Mouse (Mus musculus) limb, embryonic 15.5 days (tissue): ENCODE data around the gene Sos1. TPM values are rescaled to one million over a fixed set of nuclear protein-coding genes. Genes with fewer than 3 reads are reported as not detected.
"Not testable (repeated sequence)": the region's sequence is repeated elsewhere in the genome, so short reads cannot be mapped to it uniquely, and the experiment has no call there.

ENCODE experiments used
- ATAC-seq: fragments of 200-750 bp; cut with Nextera tagmentation; 2 replicates; pipeline ENCODE4 v1.8.0; 2017; ENCODE audit warnings: low read depth, moderate TSS enrichment; ENCODE audit not compliant: insufficient number of reproducible peaks, low FRiP score, low TSS enrichment
- H3K27ac ChIP-seq: fragments of 300-500 bp; sonication (generic); 2 replicates; pipeline ENCODE4 v1.5.1; 2015; ENCODE audit warnings: moderate library complexity, mild to moderate bottlenecking, inconsistent platforms
- H3K27me3 ChIP-seq: fragments of 300-500 bp; sonication (generic); 2 replicates; pipeline ENCODE4 v1.6.1; 2015; ENCODE audit warnings: inconsistent platforms
- H3K36me3 ChIP-seq: fragments of 300-500 bp; sonication (generic); 2 replicates; pipeline ENCODE4 v1.6.1; 2015; ENCODE audit warnings: inconsistent platforms
- H3K4me1 ChIP-seq: fragments of 300-500 bp; sonication (generic); 2 replicates; pipeline ENCODE4 v1.6.1; 2015; ENCODE audit warnings: inconsistent platforms
- H3K4me2 ChIP-seq: fragments of 300-500 bp; sonication (generic); 2 replicates; pipeline ENCODE4 v1.6.1; 2015; ENCODE audit warnings: mild to moderate bottlenecking, inconsistent platforms
- H3K4me3 ChIP-seq: fragments of 300-500 bp; sonication (generic); 2 replicates; pipeline ENCODE4 v1.5.1; 2015; ENCODE audit warnings: mild to moderate bottlenecking, inconsistent platforms
- H3K9ac ChIP-seq: fragments of 300-500 bp; sonication (generic); 2 replicates; pipeline ENCODE4 v1.6.1; 2015; ENCODE audit warnings: inconsistent platforms
- H3K9me3 ChIP-seq: fragments of 300-500 bp; sonication (generic); 2 replicates; pipeline ENCODE4 v1.6.1; 2016; ENCODE audit warnings: inconsistent platforms
- WGBS: fragments of 180-500 bp; shearing (Covaris S2); methylation state at CpG from one replicate; pipeline ENCODE4 v1.1.7; 2015; 5-methylcytosine and 5-hydroxymethylcytosine counted together
- polyA plus RNA-seq: library from polyadenylated mRNA; unstranded; fragments of >200 nt; fragmentation: Nextera tagmentation; extraction: Ambion mirVana; gene quantifications from 2 replicates; pipeline ENCODE4 v1.2.1, GENCODE M21; 2015

Sos1 gene
- polyA plus RNA-seq, 1 experiment from 2014 or later: 4.8 TPM

GRCm38 (mm10) chr17:80492274-80492673, 12.0 kb upstream of the Sos1 start:
- no peaks in the 10 kb centered on the region for H3K27me3 ChIP-seq
- ATAC-seq: no peak
- no peak overlapping the region for H3K27ac ChIP-seq
- no peaks in the 10 kb centered on the region for H3K9me3 ChIP-seq
- H3K4me1 ChIP-seq: no peaks in the 10 kb centered on the region; the same call in 1 of the 2 replicates
- no peak overlapping the region for H3K4me2 ChIP-seq
- H3K9ac ChIP-seq: no peak overlapping the region
- H3K4me3 ChIP-seq: no peak overlapping the region
- no peaks in the 10 kb centered on the region for H3K36me3 ChIP-seq
- 81% methylated on average over 4 of the region's 4 CpGs for WGBS

GRCm38 (mm10) chr17:80490166-80490565, 9.9 kb upstream of the Sos1 start:
- Histone ChIP-seq H3K9ac (no peak overlapping the region), H3K9me3 (no peaks in the 10 kb centered on the region), H3K4me3 (no peak overlapping the region), H3K4me2 (no peak overlapping the region), H3K27ac (no peak overlapping the region), H3K36me3 (no peaks in the 10 kb centered on the region), H3K27me3 (no peaks in the 10 kb centered on the region), H3K4me1 (no peaks in the 10 kb centered on the region; the same call in 1 of the 2 replicates)
- 44% methylated on average over 5 of the region's 5 CpGs for WGBS
- ATAC-seq: no peak

- no peak for ATAC-seq
- no peak overlapping the region; the same call in 1 of the 2 replicates for H3K27ac ChIP-seq
- H3K36me3 ChIP-seq: no peaks in the 10 kb centered on the region
- no peaks in the 10 kb centered on the region for H3K27me3 ChIP-seq
- no peaks in the 10 kb centered on the region; the same call in 1 of the 2 replicates for H3K4me1 ChIP-seq
- H3K9me3 ChIP-seq: no peaks in the 10 kb centered on the region
- H3K9ac ChIP-seq: no peak overlapping the region
- 50% methylated on average over 3 of the region's 3 CpGs for WGBS
- H3K4me3 ChIP-seq: no peak overlapping the region
- no peak overlapping the region for H3K4me2 ChIP-seq
Measured at GRCm38 (mm10) chr17:80488918-80489317, 8.7 kb upstream of the Sos1 start.

GRCm38 (mm10) chr17:80485160-80485559, 4.9 kb upstream of the Sos1 start:
- H3K4me3 ChIP-seq: no peak overlapping the region
- no peaks in the 10 kb centered on the region for H3K27me3 ChIP-seq

GRCm38 (mm10) chr17:80480855-80481224, 587 bp upstream of the Sos1 start:
- Histone ChIP-seq H3K27me3 (no peaks in the 10 kb centered on the region), H3K9me3 (no peaks in the 10 kb centered on the region), H3K9ac (no peak overlapping the region), H3K27ac (peak overlapping the region; percentile 96), H3K4me2 (peak overlapping the region; percentile 70), H3K4me1 (peaks cover 21% of the 10 kb centered on the region), H3K36me3 (0 out of 2 replicates have a peak, but pooled peaks cover 3% of the 10 kb centered on the region), H3K4me3 (peak overlapping the region; percentile 94)
- WGBS: 46% methylated on average over 7 of the region's 7 CpGs
- ATAC-seq: no peak

More at GRCm38 (mm10) chr17:80485160-80485559, 4.9 kb upstream of the Sos1 start:
- no peak for ATAC-seq
- no peak overlapping the region for H3K4me2 ChIP-seq
- 88% methylated on average over 5 of the region's 5 CpGs for WGBS
- H3K27ac ChIP-seq: no peak overlapping the region
- H3K36me3 ChIP-seq: no peaks in the 10 kb centered on the region
- no peak overlapping the region for H3K9ac ChIP-seq
- H3K9me3 ChIP-seq: no peaks in the 10 kb centered on the region
- H3K4me1 ChIP-seq: peaks cover 13% of the 10 kb centered on the region

- 0 out of 2 replicates have a peak, but pooled peaks cover 3% of the 10 kb centered on the region for H3K36me3 ChIP-seq
- H3K9me3 ChIP-seq: no peaks in the 10 kb centered on the region
- peaks cover 21% of the 10 kb centered on the region for H3K4me1 ChIP-seq
- H3K4me2 ChIP-seq: peak overlapping the region; percentile 70
- peak; percentile 42; the same call in 1 of the 2 replicates for ATAC-seq
- H3K4me3 ChIP-seq: peak overlapping the region; percentile 94
- H3K27ac ChIP-seq: peak overlapping the region; percentile 96
- H3K27me3 ChIP-seq: no peaks in the 10 kb centered on the region
- peak overlapping the region; percentile 93 for H3K9ac ChIP-seq
- WGBS: under 1% methylated on average over 71 of the region's 71 CpGs
Measured at GRCm38 (mm10) chr17:80479295-80480030, 790 bp downstream of the Sos1 start.

GRCm38 (mm10) chr17:80477679-80478078, 2.6 kb downstream of the Sos1 start:
- Histone ChIP-seq H3K4me2 (no peak overlapping the region), H3K36me3 (0 out of 2 replicates have a peak, but pooled peaks cover 3% of the 10 kb centered on the region), H3K4me1 (peaks cover 16% of the 10 kb centered on the region), H3K27ac (no peak overlapping the region), H3K9ac (no peak overlapping the region), H3K9me3 (no peaks in the 10 kb centered on the region), H3K4me3 (no peak overlapping the region), H3K27me3 (no peaks in the 10 kb centered on the region)
- ATAC-seq: no peak
- 95% methylated on average over 2 of the region's 2 CpGs for WGBS

- H3K36me3 ChIP-seq: 0 out of 2 replicates have a peak, but pooled peaks cover 3% of the 10 kb centered on the region
- no peaks in the 10 kb centered on the region for H3K27me3 ChIP-seq
- H3K4me3 ChIP-seq: no peak overlapping the region
- no peak for ATAC-seq
- no peak overlapping the region for H3K9ac ChIP-seq
- H3K4me2 ChIP-seq: no peak overlapping the region
- peaks cover 15% of the 10 kb centered on the region for H3K4me1 ChIP-seq
- no peak overlapping the region for H3K27ac ChIP-seq
- H3K9me3 ChIP-seq: no peaks in the 10 kb centered on the region
- WGBS: 81% methylated on average over 4 of the region's 4 CpGs
Measured at GRCm38 (mm10) chr17:80476496-80476895, 3.8 kb downstream of the Sos1 start.

GRCm38 (mm10) chr17:80471056-80471802, 9.0 kb downstream of the Sos1 start:
- Histone ChIP-seq H3K36me3 (no peaks in the 10 kb centered on the region), H3K27me3 (no peaks in the 10 kb centered on the region), H3K4me2 (no peak overlapping the region), H3K4me3 (no peak overlapping the region), H3K4me1 (peaks cover 7% of the 10 kb centered on the region; the same call in 1 of the 2 replicates), H3K27ac (no peak overlapping the region; the same call in 1 of the 2 replicates), H3K9ac (no peak overlapping the region), H3K9me3 (no peaks in the 10 kb centered on the region)
- ATAC-seq: no peak
- WGBS: 40% methylated on average over 8 of the region's 8 CpGs

GRCm38 (mm10) chr17:80468417-80468894, 11.8 kb downstream of the Sos1 start:
- H3K9ac ChIP-seq, ATAC-seq, H3K4me2 ChIP-seq, H3K4me1 ChIP-seq, H3K36me3 ChIP-seq, H3K4me3 ChIP-seq, H3K27ac ChIP-seq, H3K27me3 ChIP-seq, H3K9me3 ChIP-seq: not testable (repeated sequence)
- 34% methylated on average over 3 of the region's 3 CpGs for WGBS

GRCm38 (mm10) chr17:80460258-80460657, 20.0 kb downstream of the Sos1 start:
- Histone ChIP-seq H3K4me1 (no peaks in the 10 kb centered on the region), H3K27ac (no peak overlapping the region), H3K9ac (no peak overlapping the region), H3K36me3 (0 out of 2 replicates have a peak, but pooled peaks cover 4% of the 10 kb centered on the region), H3K4me2 (no peak overlapping the region), H3K4me3 (no peak overlapping the region), H3K27me3 (no peaks in the 10 kb centered on the region), H3K9me3 (no peaks in the 10 kb centered on the region)
- ATAC-seq: no peak
- WGBS: 70% methylated on average over 5 of the region's 5 CpGs

- Histone ChIP-seq H3K27ac (no peak overlapping the region), H3K9me3 (no peaks in the 10 kb centered on the region), H3K4me2 (no peak overlapping the region), H3K9ac (no peak overlapping the region), H3K4me3 (no peak overlapping the region), H3K4me1 (no peaks in the 10 kb centered on the region), H3K27me3 (no peaks in the 10 kb centered on the region), H3K36me3 (peaks cover 13% of the 10 kb centered on the region)
- WGBS: 33% methylated on average over 2 of the region's 2 CpGs
- ATAC-seq: no peak
Measured at GRCm38 (mm10) chr17:80455648-80456047, 24.6 kb downstream of the Sos1 start.
